Mouse (Mus musculus) spleen, adult 2 months (tissue): ENCODE data around the gene Igf2bp1.

ENCODE experiments used
- CTCF ChIP-seq: fragments of 200-500 bp; IDR thresholded peaks from 2 replicates; pipeline ENCODE4 v1.5.1; 2011; ENCODE audit warnings: mild to moderate bottlenecking, inconsistent platforms; ENCODE audit not compliant: insufficient read depth, insufficient read length, insufficient replicate concordance; ENCODE audit errors: extremely low read depth
- POLR2A ChIP-seq: fragments of 200-500 bp; IDR thresholded peaks from 2 replicates; pipeline ENCODE4 v1.6.1; 2011; ENCODE audit warnings: low read depth, low read length, inconsistent platforms

DNA sequence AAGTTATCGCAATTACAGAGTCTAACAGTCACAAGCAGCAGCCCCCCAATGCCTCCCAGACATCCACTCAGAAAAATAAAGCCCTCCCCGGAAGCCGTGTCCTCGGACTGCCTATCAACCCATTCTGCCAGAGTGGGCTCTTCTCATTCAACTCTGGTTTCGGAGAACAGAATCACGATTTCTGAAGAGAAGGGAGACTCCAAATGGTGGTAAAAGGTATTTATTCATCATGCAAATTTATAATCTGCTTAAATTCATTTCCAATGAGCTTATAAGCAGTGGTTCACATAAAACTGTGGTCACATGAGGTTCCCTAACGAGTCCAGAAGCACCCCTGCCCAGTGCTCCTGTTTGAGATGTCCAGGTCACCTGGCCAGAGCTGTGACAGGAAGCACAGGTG is 48.3 kb downstream of the Igf2bp1 start:
- TF ChIP-seq CTCF (no peak), POLR2A (no peak)
